Mouse (Mus musculus) embryonic facial prominence, embryonic 10.5 days (tissue): ENCODE measurements around the gene Aldh1l1. TPM values are rescaled to one million over a fixed set of nuclear protein-coding genes. Genes with fewer than 3 reads are reported as not detected.

ENCODE experiments used
- DNase-seq: peaks from one replicate; pipeline ENCODE4 v3.0.0-alpha.2; 2017; ENCODE audit warnings: low spot score
- H3K27ac ChIP-seq: fragments of 300-500 bp; sonication (generic); replicated peaks from 2 replicates; pipeline ENCODE4 v1.5.1; 2016; ENCODE audit warnings: mild to moderate bottlenecking
- H3K27me3 ChIP-seq: fragments of 300-500 bp; sonication (generic); replicated peaks from 2 replicates; pipeline ENCODE4 v1.6.1; 2016; ENCODE audit warnings: low read depth, mild to moderate bottlenecking; ENCODE audit not compliant: poor library complexity, severe bottlenecking
- H3K36me3 ChIP-seq: fragments of 300-500 bp; sonication (generic); replicated peaks from 2 replicates; pipeline ENCODE4 v1.6.1; 2016; ENCODE audit warnings: mild to moderate bottlenecking, moderate library complexity
- H3K4me1 ChIP-seq: fragments of 300-500 bp; sonication (generic); 2 replicates; pipeline ENCODE4 v1.6.1; 2016
- H3K4me3 ChIP-seq: fragments of 300-500 bp; sonication (generic); 2 replicates; pipeline ENCODE4 v1.5.1; 2016; ENCODE audit warnings: mild to moderate bottlenecking, moderate library complexity
- H3K9me3 ChIP-seq: fragments of 300-500 bp; sonication (generic); 2 replicates; pipeline ENCODE4 v1.6.1; 2016; ENCODE audit warnings: mild to moderate bottlenecking
- WGBS: fragments of 180-500 bp; shearing (Covaris S2); methylation state at CpG from one replicate; pipeline ENCODE4 v1.1.7; 2016; 5-methylcytosine and 5-hydroxymethylcytosine counted together
- polyA plus RNA-seq: library from polyadenylated mRNA; unstranded; fragments of >200 nt; fragmentation: Nextera tagmentation; extraction: Ambion mirVana; gene quantifications from 2 replicates; pipeline ENCODE4 v1.2.1, GENCODE M21; 2016

Gene Aldh1l1
- polyA plus RNA-seq, 1 experiment from 2014 or later = 2.1 TPM

GRCm38 (mm10) chr6:90463228-90463862, 22.9 kb upstream of the Aldh1l1 start:
- Histone ChIP-seq H3K4me3 (peak overlapping the region; percentile 78), H3K4me1 (peaks cover 26% of the 10 kb centered on the region), H3K27me3 (peaks cover 47% of the 10 kb centered on the region), H3K27ac (peak overlapping the region; percentile 82), H3K9me3 (no peaks in the 10 kb centered on the region), H3K36me3 (peaks cover 19% of the 10 kb centered on the region)
- peak; percentile 87 for DNase-seq
- WGBS = under 1% methylated on average over 31 of the region's 31 CpGs

GRCm38 (mm10) chr6:90463890-90464421, 22.3 kb upstream of the Aldh1l1 start:
- Histone ChIP-seq H3K4me3 (peak overlapping the region; percentile 78), H3K27ac (peak overlapping the region; percentile 82), H3K4me1 (peaks cover 26% of the 10 kb centered on the region), H3K9me3 (no peaks in the 10 kb centered on the region), H3K36me3 (peaks cover 19% of the 10 kb centered on the region), H3K27me3 (peaks cover 47% of the 10 kb centered on the region)
- DNase-seq = peak; percentile 20
- 27% methylated on average over 7 of the region's 7 CpGs for WGBS

- Histone ChIP-seq H3K36me3 (peaks cover 20% of the 10 kb centered on the region), H3K4me1 (peaks cover 26% of the 10 kb centered on the region), H3K9me3 (no peaks in the 10 kb centered on the region), H3K27ac (no peak overlapping the region), H3K27me3 (peaks cover 39% of the 10 kb centered on the region), H3K4me3 (no peak overlapping the region)
- DNase-seq = no peak
- 91% methylated on average over 11 of the region's 11 CpGs for WGBS
Measured at GRCm38 (mm10) chr6:90465028-90465640, 21.1 kb upstream of the Aldh1l1 start.

GRCm38 (mm10) chr6:90466079-90466478, 20.1 kb upstream of the Aldh1l1 start:
- H3K36me3 ChIP-seq = peaks cover 22% of the 10 kb centered on the region
- peaks cover 32% of the 10 kb centered on the region for H3K4me1 ChIP-seq
- H3K9me3 ChIP-seq = no peaks in the 10 kb centered on the region
- no peak overlapping the region for H3K27ac ChIP-seq
- H3K4me3 ChIP-seq = no peak overlapping the region
- peaks cover 30% of the 10 kb centered on the region for H3K27me3 ChIP-seq
- WGBS = 85% methylated on average over 10 of the region's 10 CpGs
- DNase-seq = no peak

GRCm38 (mm10) chr6:90466847-90467410, 19.3 kb upstream of the Aldh1l1 start:
- DNase-seq = no peak
- Histone ChIP-seq H3K27ac (no peak overlapping the region), H3K4me1 (peaks cover 37% of the 10 kb centered on the region), H3K27me3 (peaks cover 21% of the 10 kb centered on the region; the same call in 1 of the 2 replicates), H3K4me3 (no peak overlapping the region), H3K36me3 (peaks cover 22% of the 10 kb centered on the region), H3K9me3 (no peaks in the 10 kb centered on the region)
- WGBS = 95% methylated on average over 12 of the region's 12 CpGs

- DNase-seq = no peak
- H3K36me3 ChIP-seq = peaks cover 22% of the 10 kb centered on the region
- no peak overlapping the region for H3K27ac ChIP-seq
- no peaks in the 10 kb centered on the region for H3K9me3 ChIP-seq
- 0 out of 2 replicates have a peak, but pooled peaks cover 12% of the 10 kb centered on the region for H3K27me3 ChIP-seq
- 84% methylated on average over 1 of the region's 1 CpGs for WGBS
- no peak overlapping the region for H3K4me3 ChIP-seq
- H3K4me1 ChIP-seq = peaks cover 31% of the 10 kb centered on the region
Measured at GRCm38 (mm10) chr6:90468216-90468615, 18.0 kb upstream of the Aldh1l1 start.

GRCm38 (mm10) chr6:90469041-90469440, 17.2 kb upstream of the Aldh1l1 start:
- Histone ChIP-seq H3K4me3 (no peak overlapping the region), H3K27ac (no peak overlapping the region), H3K27me3 (0 out of 2 replicates have a peak, but pooled peaks cover 12% of the 10 kb centered on the region), H3K36me3 (peaks cover 23% of the 10 kb centered on the region), H3K4me1 (peaks cover 23% of the 10 kb centered on the region), H3K9me3 (no peaks in the 10 kb centered on the region)
- DNase-seq = no peak
- WGBS = 91% methylated on average over 6 of the region's 6 CpGs

- Histone ChIP-seq H3K27me3 (0 out of 2 replicates have a peak, but pooled peaks cover 8% of the 10 kb centered on the region), H3K36me3 (peaks cover 27% of the 10 kb centered on the region), H3K4me3 (no peak overlapping the region), H3K4me1 (peaks cover 23% of the 10 kb centered on the region), H3K27ac (no peak overlapping the region), H3K9me3 (no peaks in the 10 kb centered on the region)
- 92% methylated on average over 2 of the region's 2 CpGs for WGBS
- no peak for DNase-seq
Measured at GRCm38 (mm10) chr6:90470255-90470654, 16.0 kb upstream of the Aldh1l1 start.

GRCm38 (mm10) chr6:90470947-90471541, 15.2 kb upstream of the Aldh1l1 start:
- no peaks in the 10 kb centered on the region for H3K9me3 ChIP-seq
- peak; percentile 27 for DNase-seq
- peaks cover 27% of the 10 kb centered on the region for H3K36me3 ChIP-seq
- H3K27me3 ChIP-seq = 0 out of 2 replicates have a peak, but pooled peaks cover 7% of the 10 kb centered on the region
- WGBS = 54% methylated on average over 12 of the region's 12 CpGs
- no peak overlapping the region for H3K4me3 ChIP-seq
- peak overlapping the region; percentile 74 for H3K27ac ChIP-seq
- peaks cover 29% of the 10 kb centered on the region for H3K4me1 ChIP-seq

- H3K27me3 ChIP-seq = no peaks in the 10 kb centered on the region
- WGBS = 60% methylated on average over 4 of the region's 4 CpGs
Measured at GRCm38 (mm10) chr6:90472079-90472478, 14.1 kb upstream of the Aldh1l1 start.

GRCm38 (mm10) chr6:90472697-90473096, 13.5 kb upstream of the Aldh1l1 start:
- DNase-seq = no peak

More at GRCm38 (mm10) chr6:90472079-90472478, 14.1 kb upstream of the Aldh1l1 start:
- Histone ChIP-seq H3K4me1 (peaks cover 32% of the 10 kb centered on the region), H3K36me3 (peaks cover 18% of the 10 kb centered on the region), H3K4me3 (no peak overlapping the region), H3K9me3 (no peaks in the 10 kb centered on the region), H3K27ac (no peak overlapping the region)
- DNase-seq = no peak

GRCm38 (mm10) chr6:90473630-90474360, 12.4 kb upstream of the Aldh1l1 start:
- no peak overlapping the region for H3K4me3 ChIP-seq
- 96% methylated on average over 24 of the region's 24 CpGs for WGBS
- H3K36me3 ChIP-seq = peaks cover 8% of the 10 kb centered on the region; the same call in 1 of the 2 replicates
- no peaks in the 10 kb centered on the region for H3K27me3 ChIP-seq
- no peaks in the 10 kb centered on the region for H3K9me3 ChIP-seq
- no peak for DNase-seq
- H3K27ac ChIP-seq = no peak overlapping the region
- peaks cover 33% of the 10 kb centered on the region for H3K4me1 ChIP-seq

More at GRCm38 (mm10) chr6:90472697-90473096, 13.5 kb upstream of the Aldh1l1 start:
- Histone ChIP-seq H3K4me1 (peaks cover 33% of the 10 kb centered on the region), H3K27me3 (no peaks in the 10 kb centered on the region), H3K4me3 (no peak overlapping the region), H3K9me3 (no peaks in the 10 kb centered on the region), H3K27ac (no peak overlapping the region), H3K36me3 (peaks cover 14% of the 10 kb centered on the region)
- 90% methylated on average over 3 of the region's 3 CpGs for WGBS
